Mouse (Mus musculus) liver, embryonic 13.5 days (tissue): ENCODE measurements around the gene Srsf2. TPM values are rescaled to one million over a fixed set of nuclear protein-coding genes. Genes with fewer than 3 reads are reported as not detected.
"Not testable (repeated sequence)": the region's sequence is repeated elsewhere in the genome, so short reads cannot be mapped to it uniquely, and the experiment has no call there.

Source experiments
- ATAC-seq: fragments of 200-750 bp; cut with Nextera tagmentation; 2 replicates; pipeline ENCODE4 v1.8.0; 2017; ENCODE audit warnings: low read depth, mild to moderate bottlenecking, moderate number of reproducible peaks, moderate library complexity
- DNase-seq: peaks from one replicate; pipeline ENCODE4 v3.0.0; 2022
- H3K27ac ChIP-seq: fragments of 300-500 bp; sonication (generic); 2 replicates; pipeline ENCODE4 v1.5.1; 2015; ENCODE audit warnings: moderate library complexity, mild to moderate bottlenecking, inconsistent platforms
- H3K27me3 ChIP-seq: fragments of 300-500 bp; sonication (generic); 2 replicates; pipeline ENCODE4 v1.6.1; 2015; ENCODE audit warnings: mild to moderate bottlenecking, inconsistent platforms
- H3K36me3 ChIP-seq: fragments of 300-500 bp; sonication (generic); 2 replicates; pipeline ENCODE4 v1.6.1; 2015; ENCODE audit warnings: mild to moderate bottlenecking, inconsistent platforms
- H3K4me1 ChIP-seq: fragments of 300-500 bp; sonication (generic); replicated peaks from 2 replicates; pipeline ENCODE4 v1.6.1; 2015; ENCODE audit warnings: inconsistent platforms
- H3K4me2 ChIP-seq: fragments of 300-500 bp; sonication (generic); 2 replicates; pipeline ENCODE4 v1.6.1; 2015; ENCODE audit warnings: inconsistent platforms, mild to moderate bottlenecking, moderate library complexity
- H3K4me3 ChIP-seq: fragments of 300-500 bp; sonication (generic); replicated peaks from 2 replicates; pipeline ENCODE4 v1.5.1; 2015; ENCODE audit warnings: mild to moderate bottlenecking, inconsistent platforms
- H3K9ac ChIP-seq: fragments of 300-500 bp; sonication (generic); 2 replicates; pipeline ENCODE4 v1.6.1; 2015; ENCODE audit warnings: mild to moderate bottlenecking, inconsistent platforms
- H3K9me3 ChIP-seq: fragments of 300-500 bp; sonication (generic); replicated peaks from 2 replicates; pipeline ENCODE4 v1.6.1; 2016; ENCODE audit warnings: inconsistent platforms
- WGBS: fragments of 180-500 bp; shearing (Covaris S2); methylation state at CpG from one replicate; pipeline ENCODE4 v1.1.7; 2015; ENCODE audit not compliant: insufficient replicate concordance; 5-methylcytosine and 5-hydroxymethylcytosine counted together
- polyA plus RNA-seq: library from polyadenylated mRNA; unstranded; fragments of >200 nt; fragmentation: Nextera tagmentation; extraction: Ambion mirVana; gene quantifications from 2 replicates; pipeline ENCODE4 v1.2.1, GENCODE M21; 2015

Srsf2 gene
- 543 and 573 TPM in 2 replicates for polyA plus RNA-seq

DNA sequence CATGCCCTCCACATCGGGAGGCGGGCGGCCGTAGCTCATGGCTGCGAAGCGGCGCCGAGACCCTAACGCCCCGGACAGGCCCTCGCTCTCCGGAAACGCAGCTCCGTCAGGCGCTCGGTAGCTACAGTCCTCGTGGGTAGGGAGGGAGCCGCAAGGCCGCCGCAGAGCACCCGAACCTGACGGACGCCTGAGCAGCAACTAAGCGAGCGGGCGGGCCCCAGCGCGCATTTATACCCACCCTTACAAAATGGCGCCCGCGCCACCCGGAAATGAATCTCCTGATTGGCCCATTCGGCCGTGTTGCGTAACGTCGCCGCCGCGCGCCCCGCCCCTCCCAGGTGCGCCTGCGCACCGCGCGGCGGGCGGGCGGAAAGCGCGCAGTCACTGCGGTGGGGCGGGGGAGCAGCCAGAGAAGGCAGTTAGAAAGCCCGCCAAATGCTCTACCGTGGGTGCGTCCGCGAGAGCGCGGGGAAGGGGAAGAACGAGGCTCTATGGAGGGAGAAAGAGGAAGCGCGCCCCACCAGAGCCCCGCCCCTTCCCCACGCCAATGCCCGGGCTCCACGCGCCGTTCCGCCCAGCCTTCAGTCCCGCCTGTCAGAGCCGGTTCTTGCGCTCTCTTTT is at the start of gene Srsf2:
TSS of gene Srsf2 (minus strand) at position 204 of the 621 bp plus-strand sequence.
- H3K4me2 ChIP-seq: peak within 1 kb of the TSS; percentile 90
- H3K27me3 ChIP-seq: no peaks in the 10 kb centered on the region
- DNase-seq (peak; percentile 92), ATAC-seq (peak; percentile 84)
- WGBS: under 1% methylated on average over 73 of the region's 74 CpGs
- H3K36me3 ChIP-seq: peaks cover 40% of the 10 kb centered on the region
- H3K27ac ChIP-seq: peak within 1 kb of the TSS; percentile 98
- no peaks in the 10 kb centered on the region for H3K9me3 ChIP-seq
- peak within 1 kb of the TSS; percentile 98 for H3K4me3 ChIP-seq
- peak within 1 kb of the TSS; percentile 99 for H3K9ac ChIP-seq
- H3K4me1 ChIP-seq: peaks cover 51% of the 10 kb centered on the region

DNA sequence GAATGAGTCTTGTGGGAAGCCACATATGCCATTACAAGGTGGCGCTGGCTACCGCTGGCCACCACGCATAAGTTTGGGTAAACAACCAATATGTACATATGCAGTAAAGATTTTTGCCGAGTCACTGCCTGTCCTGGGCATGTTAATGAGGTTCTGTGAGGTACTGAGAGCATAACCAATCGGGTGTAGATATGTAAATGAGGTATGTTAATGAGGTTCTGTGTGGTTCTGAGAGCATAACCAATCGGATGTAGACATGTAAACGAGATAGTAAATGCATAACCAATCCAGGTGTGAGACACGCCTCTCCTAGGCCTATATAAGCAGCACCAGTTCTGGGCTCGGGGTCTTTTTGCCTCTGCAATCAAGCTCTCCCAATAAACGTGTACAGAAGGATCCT is 49.7 kb upstream of the Srsf2 start:
- not testable (repeated sequence) for H3K36me3 ChIP-seq, H3K9me3 ChIP-seq, H3K4me3 ChIP-seq, ATAC-seq, H3K9ac ChIP-seq, DNase-seq, H3K4me2 ChIP-seq, H3K27ac ChIP-seq
- peaks cover 35% of the 10 kb centered on the region for H3K27me3 ChIP-seq
- H3K4me1 ChIP-seq: peaks cover 12% of the 10 kb centered on the region
- WGBS: 74% methylated on average over 10 of the region's 10 CpGs

DNA sequence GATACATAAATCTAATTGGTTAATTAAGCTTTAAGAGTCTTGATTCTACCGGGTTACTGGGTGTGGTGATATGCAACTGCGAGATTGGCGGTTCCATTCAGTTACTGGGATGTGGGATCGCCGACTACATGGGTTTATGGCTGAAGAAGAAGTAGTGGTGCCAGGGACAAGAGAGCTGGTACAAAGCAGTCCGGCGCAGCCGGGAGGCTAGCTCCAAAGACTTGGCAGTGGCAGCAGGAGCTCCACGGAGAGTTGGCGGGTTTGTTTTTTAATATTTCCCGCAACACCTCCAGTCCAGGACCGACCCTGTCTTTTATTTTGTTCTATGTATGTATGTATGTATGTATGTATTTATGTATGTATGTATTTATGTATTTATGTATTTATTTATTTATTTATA is 46.4 kb upstream of the Srsf2 start:
- no peak for ATAC-seq
- Histone ChIP-seq H3K9ac (no peak overlapping the region), H3K27me3 (peaks cover 20% of the 10 kb centered on the region), H3K9me3 (no peaks in the 10 kb centered on the region), H3K27ac (no peak overlapping the region), H3K4me3 (no peak overlapping the region), H3K4me1 (no peaks in the 10 kb centered on the region), H3K36me3 (no peaks in the 10 kb centered on the region), H3K4me2 (no peak overlapping the region)
- WGBS: 83% methylated on average over 12 of the region's 12 CpGs
- no peak for DNase-seq

DNA sequence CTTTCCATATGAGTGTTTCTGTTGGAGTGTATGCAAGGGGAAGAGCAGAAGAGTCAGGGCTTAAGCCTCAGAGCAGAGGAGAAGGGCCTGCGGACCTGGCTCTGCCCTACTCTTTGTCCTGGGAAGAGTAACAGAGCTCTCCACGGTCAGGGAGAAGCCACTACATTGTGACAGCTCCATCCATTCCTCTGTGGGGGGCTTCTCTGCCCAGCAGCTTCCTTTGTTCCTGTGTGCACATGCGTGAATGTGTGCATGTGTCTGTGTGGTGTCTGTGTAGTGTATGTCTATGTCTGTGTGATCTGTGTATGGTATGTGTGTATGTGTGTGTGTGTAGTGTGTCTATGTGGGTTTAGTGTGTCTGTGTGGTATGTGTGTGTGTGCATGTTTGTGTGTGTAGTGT is 42.5 kb upstream of the Srsf2 start:
- Histone ChIP-seq H3K27me3 (0 out of 2 replicates have a peak, but pooled peaks cover 11% of the 10 kb centered on the region), H3K27ac (no peak overlapping the region), H3K9me3 (no peaks in the 10 kb centered on the region), H3K36me3 (no peaks in the 10 kb centered on the region), H3K4me2 (no peak overlapping the region), H3K4me3 (no peak overlapping the region), H3K9ac (no peak overlapping the region), H3K4me1 (no peaks in the 10 kb centered on the region)
- ATAC-seq: no peak
- 53% methylated on average over 3 of the region's 3 CpGs for WGBS
- no peak for DNase-seq

DNA sequence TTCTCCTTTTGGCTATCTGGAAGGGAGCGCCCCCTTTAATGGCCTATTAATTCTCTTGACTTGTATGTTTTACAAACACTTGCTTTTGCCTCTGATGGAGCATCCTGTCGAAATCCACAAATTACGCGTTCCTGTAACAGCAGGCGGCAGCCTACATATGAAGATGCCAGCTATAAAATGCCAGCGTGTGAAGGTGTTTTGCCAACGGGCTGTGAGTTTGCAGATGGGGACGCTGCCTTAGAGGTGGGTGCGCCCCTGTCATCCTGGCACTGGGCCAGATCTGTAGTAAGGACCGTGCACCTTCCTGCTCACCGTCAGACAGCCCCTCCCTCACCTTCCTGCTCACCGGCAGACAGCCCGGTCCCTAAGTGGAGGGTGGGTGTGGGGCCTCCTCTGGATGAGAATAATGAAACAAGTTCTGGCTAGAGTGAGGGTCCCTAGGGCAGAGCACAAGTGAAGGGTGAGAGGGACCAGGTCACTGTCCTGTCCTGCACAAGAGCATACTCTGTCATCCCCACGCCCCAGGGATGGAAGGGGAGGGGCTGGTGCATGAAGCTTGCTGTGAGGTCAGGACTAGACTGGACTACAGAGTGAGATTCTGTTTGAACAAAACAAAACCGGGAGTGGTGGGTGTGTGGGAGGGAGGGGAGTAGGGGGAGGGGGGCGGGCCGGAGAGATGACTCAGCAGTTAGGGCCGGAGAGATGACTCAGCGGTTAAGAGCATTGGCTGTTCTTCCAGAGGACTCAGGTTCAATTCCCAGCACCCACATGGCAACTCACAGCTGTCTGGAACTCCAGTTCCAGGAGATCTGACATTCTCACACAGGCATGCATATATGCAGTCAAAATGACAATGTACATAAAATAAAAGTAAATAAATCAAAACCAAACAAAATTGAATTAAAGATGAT is 40.9 kb upstream of the Srsf2 start:
- no peak overlapping the region for H3K4me3 ChIP-seq
- no peak overlapping the region for H3K27ac ChIP-seq
- no peak for DNase-seq
- H3K27me3 ChIP-seq: 0 out of 2 replicates have a peak, but pooled peaks cover 11% of the 10 kb centered on the region
- 63% methylated on average over 19 of the region's 19 CpGs for WGBS
- no peaks in the 10 kb centered on the region for H3K4me1 ChIP-seq
- no peak overlapping the region for H3K4me2 ChIP-seq
- ATAC-seq: no peak
- no peaks in the 10 kb centered on the region for H3K36me3 ChIP-seq
- H3K9ac ChIP-seq: no peak overlapping the region
- no peaks in the 10 kb centered on the region for H3K9me3 ChIP-seq

DNA sequence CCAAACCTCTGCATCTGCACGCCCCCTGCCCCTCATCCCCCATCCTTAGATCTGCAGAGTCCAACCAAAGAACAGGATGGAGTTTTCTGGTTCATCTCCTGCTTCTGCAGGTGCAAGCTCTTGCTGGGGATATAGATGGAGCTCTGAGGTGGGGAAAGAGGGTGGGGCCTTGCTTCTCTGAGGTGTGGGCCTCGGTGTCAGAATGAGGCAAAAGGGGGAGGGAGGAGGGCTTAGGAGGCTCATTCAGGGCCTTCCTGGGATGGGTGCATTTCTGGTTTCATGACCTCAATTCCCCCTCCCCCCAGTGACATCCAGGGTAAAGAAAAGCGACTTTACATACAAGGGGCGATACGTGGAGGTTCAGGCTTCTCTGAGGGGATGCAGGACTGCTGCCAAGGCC is 34.2 kb upstream of the Srsf2 start:
- no peaks in the 10 kb centered on the region for H3K9me3 ChIP-seq
- H3K27ac ChIP-seq: no peak overlapping the region
- no peak overlapping the region for H3K9ac ChIP-seq
- H3K36me3 ChIP-seq: no peaks in the 10 kb centered on the region
- peaks cover 4% of the 10 kb centered on the region for H3K4me1 ChIP-seq
- DNase-seq (no peak), ATAC-seq (no peak)
- peaks cover 27% of the 10 kb centered on the region for H3K27me3 ChIP-seq
- 53% methylated on average over 5 of the region's 5 CpGs for WGBS
- no peak overlapping the region for H3K4me3 ChIP-seq
- no peak overlapping the region for H3K4me2 ChIP-seq

DNA sequence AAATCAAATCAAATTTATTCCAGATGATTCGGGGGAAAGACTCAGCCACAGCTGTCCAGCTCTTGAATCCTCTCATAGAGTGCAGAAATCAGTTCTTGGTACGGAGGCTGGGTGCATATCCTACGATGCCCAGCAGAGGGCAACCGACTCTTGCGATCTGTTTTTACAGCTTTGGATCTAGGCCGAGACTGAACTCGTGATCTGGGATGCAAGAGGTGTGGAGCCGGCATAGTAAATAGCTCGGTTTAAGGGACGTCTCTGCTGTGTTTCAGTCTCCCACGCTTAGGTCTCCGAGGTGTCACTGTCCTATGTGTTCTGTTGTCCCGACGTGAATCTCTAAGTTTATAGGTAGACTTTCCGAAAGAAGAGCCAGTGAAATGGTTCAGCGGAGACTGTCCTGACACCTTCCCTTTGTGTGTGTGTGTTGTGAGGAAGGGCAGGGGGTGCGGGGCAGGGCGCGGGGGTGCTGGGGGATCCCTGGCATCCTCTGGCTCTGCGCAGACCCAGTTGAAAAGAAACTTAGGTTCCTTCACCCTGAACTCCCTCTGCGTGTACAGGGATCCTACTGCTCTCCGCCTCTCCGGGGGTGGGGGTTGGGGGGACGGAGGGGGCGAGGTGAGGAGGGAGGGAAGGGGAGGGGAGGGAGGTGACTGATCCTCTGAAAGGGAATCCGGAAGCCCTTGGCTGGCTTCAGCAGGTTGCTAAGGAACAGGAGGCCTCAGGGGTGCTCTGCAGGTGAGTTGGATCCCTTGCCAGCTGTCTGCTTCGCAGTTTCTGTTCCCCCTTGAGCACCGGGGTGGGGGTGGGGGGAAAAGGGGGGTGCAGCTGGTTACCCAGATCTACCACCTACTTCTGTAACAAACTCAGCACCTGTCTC is 32.6 kb upstream of the Srsf2 start:
- H3K4me2 ChIP-seq: peak overlapping the region; percentile 23
- H3K9ac ChIP-seq: no peak overlapping the region
- no peaks in the 10 kb centered on the region for H3K36me3 ChIP-seq
- H3K4me1 ChIP-seq: peaks cover 4% of the 10 kb centered on the region
- ATAC-seq: no peak; the same call in 1 of the 2 replicates
- H3K9me3 ChIP-seq: no peaks in the 10 kb centered on the region
- no peak overlapping the region for H3K27ac ChIP-seq
- peak; percentile 15 for DNase-seq
- H3K27me3 ChIP-seq: peaks cover 25% of the 10 kb centered on the region
- peak overlapping the region; percentile 16; the same call in 1 of the 2 replicates for H3K4me3 ChIP-seq
- 5% methylated on average over 28 of the region's 28 CpGs for WGBS

DNA sequence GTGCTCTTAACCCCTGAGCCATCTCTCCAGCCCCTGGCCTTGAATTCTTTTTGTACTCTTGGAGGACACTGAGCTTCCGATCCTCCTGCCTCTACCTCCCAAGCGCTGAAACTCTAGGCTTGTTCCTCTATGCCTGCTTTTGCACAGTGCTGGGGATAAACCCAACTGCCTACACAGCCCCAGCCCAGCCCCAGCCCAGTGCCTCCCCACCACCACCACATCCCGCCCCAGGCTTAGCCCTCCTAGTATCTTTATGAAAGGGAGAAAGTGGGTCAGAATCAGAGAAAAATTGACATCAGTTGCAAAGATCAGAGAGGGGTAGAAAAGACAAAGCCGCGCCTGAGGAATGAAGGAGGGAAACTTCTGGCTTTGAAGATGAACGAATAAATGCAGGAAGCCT is 31.2 kb upstream of the Srsf2 start:
- 81% methylated on average over 6 of the region's 6 CpGs for WGBS

DNA sequence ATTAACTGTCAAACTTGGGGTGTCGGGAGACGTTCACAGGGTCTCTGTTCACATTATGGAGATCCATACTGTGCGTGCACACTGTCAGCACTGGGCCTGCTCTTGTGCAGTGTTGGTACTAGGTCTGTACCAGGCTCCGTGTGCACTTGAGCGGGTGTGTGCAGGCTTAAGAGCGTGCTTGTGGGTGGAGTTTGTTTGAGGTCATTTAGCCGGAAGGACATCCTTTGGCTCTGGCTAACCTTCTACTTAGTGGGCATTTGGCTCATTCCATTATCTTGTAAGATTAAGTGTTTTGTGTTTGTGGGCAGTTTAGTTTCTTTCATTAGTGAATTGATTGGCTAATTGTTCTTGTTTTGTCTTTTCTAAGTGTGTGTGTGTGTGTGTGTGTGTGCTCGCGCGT is 29.6 kb upstream of the Srsf2 start:
- no peak overlapping the region for H3K4me2 ChIP-seq
- no peaks in the 10 kb centered on the region for H3K9me3 ChIP-seq
- DNase-seq (no peak), ATAC-seq (no peak)
- H3K27me3 ChIP-seq: peaks cover 24% of the 10 kb centered on the region
- 79% methylated on average over 10 of the region's 10 CpGs for WGBS
- no peak overlapping the region for H3K9ac ChIP-seq
- H3K36me3 ChIP-seq: no peaks in the 10 kb centered on the region
- H3K27ac ChIP-seq: no peak overlapping the region
- H3K4me1 ChIP-seq: peaks cover 4% of the 10 kb centered on the region
- H3K4me3 ChIP-seq: no peak overlapping the region

More for the DNA sequence above, 31.2 kb upstream of the Srsf2 start:
- Histone ChIP-seq H3K27ac (no peak overlapping the region), H3K9me3 (no peaks in the 10 kb centered on the region), H3K36me3 (no peaks in the 10 kb centered on the region), H3K9ac (no peak overlapping the region), H3K4me2 (no peak overlapping the region), H3K4me3 (no peak overlapping the region), H3K27me3 (peaks cover 24% of the 10 kb centered on the region), H3K4me1 (peaks cover 4% of the 10 kb centered on the region)
- ATAC-seq (no peak), DNase-seq (no peak)

DNA sequence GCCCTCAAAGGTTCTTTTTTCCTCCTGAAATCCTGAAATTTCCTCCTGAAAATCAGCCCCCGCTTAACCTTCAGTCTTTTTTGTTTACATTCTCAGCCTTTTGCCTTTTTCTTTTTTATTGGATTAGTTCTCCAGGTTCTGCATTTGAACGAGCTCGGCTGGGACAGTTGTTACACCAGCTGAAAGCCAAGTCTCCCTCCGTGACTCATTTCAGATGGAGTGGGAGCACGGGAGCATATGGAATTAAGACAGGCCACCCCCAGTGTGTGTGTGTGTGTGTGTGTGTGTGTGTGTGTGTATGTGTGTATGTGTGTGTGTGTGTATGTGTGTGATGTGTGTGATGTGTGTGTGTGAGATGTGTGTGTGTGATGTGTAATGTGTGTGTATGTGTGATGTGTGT is 28.5 kb upstream of the Srsf2 start:
- Histone ChIP-seq H3K27me3 (peaks cover 15% of the 10 kb centered on the region; the same call in 1 of the 2 replicates), H3K27ac (no peak overlapping the region), H3K36me3 (no peaks in the 10 kb centered on the region), H3K4me3 (no peak overlapping the region), H3K9ac (no peak overlapping the region), H3K4me1 (peaks cover 4% of the 10 kb centered on the region), H3K9me3 (no peaks in the 10 kb centered on the region), H3K4me2 (no peak overlapping the region)
- no peak for ATAC-seq
- WGBS: 65% methylated on average over 5 of the region's 5 CpGs
- no peak for DNase-seq

DNA sequence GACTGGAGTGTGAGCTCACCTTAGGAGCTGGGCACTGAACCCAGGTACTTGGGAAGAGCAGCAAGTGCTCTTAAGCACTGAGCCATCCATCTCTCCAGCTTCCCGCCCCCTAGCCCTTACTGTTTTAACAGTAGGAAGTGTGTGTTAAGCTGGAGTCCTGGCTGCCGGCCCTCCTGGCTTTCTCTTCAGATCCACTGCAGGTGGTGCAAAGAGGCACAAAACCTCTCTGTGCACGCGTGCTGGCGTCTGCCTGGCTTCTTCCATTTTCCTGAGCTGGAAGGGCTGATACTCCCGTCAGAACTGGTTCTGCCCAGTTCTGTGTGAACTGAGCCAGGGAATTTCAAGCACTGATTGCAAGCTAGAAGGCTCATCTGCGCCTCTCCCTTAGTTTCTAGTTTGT is 27.9 kb upstream of the Srsf2 start:
- ATAC-seq (no peak), DNase-seq (no peak)
- Histone ChIP-seq H3K4me2 (no peak overlapping the region), H3K27me3 (peaks cover 9% of the 10 kb centered on the region; the same call in 1 of the 2 replicates), H3K27ac (no peak overlapping the region), H3K9ac (no peak overlapping the region), H3K36me3 (0 out of 2 replicates have a peak, but pooled peaks cover under 1% of the 10 kb centered on the region), H3K4me3 (no peak overlapping the region), H3K9me3 (no peaks in the 10 kb centered on the region), H3K4me1 (peaks cover 4% of the 10 kb centered on the region)
- 62% methylated on average over 7 of the region's 7 CpGs for WGBS
